Mouse (Mus musculus) limb, embryonic 14.5 days (tissue): Measurements from ENCODE around the gene Rbm6. TPM values are rescaled to one million over a fixed set of nuclear protein-coding genes. Genes with fewer than 3 reads are reported as not detected.

Source experiments
- ATAC-seq: fragments of 200-750 bp; cut with Nextera tagmentation; 2 replicates; pipeline ENCODE4 v1.8.0; 2017; ENCODE audit warnings: low read depth, moderate number of reproducible peaks, moderate TSS enrichment; ENCODE audit not compliant: low FRiP score
- DNase-seq: peaks from one replicate; pipeline ENCODE4 v3.0.0-alpha.2; 2015; ENCODE audit warnings: low spot score
- H3K27ac ChIP-seq: fragments of 300-500 bp; sonication (generic); replicated peaks from 2 replicates; pipeline ENCODE4 v1.5.1; 2014; ENCODE audit warnings: low read depth, mild to moderate bottlenecking, low read length, moderate library complexity, mixed read lengths
- H3K27me3 ChIP-seq: fragments of 300-500 bp; sonication (generic); 2 replicates; pipeline ENCODE4 v1.6.1; 2014; ENCODE audit warnings: low read length, mixed read lengths; ENCODE audit not compliant: control insufficient read depth, insufficient read depth
- H3K36me3 ChIP-seq: fragments of 300-500 bp; sonication (generic); 2 replicates; pipeline ENCODE4 v1.6.1; 2014; ENCODE audit warnings: mild to moderate bottlenecking, low read length, moderate library complexity, mixed read lengths; ENCODE audit not compliant: control insufficient read depth, insufficient read depth
- H3K4me1 ChIP-seq: fragments of 300-500 bp; sonication (generic); 2 replicates; pipeline ENCODE4 v1.6.1; 2014; ENCODE audit warnings: antibody characterized with exemption, low read length, mixed read lengths; ENCODE audit not compliant: control insufficient read depth, insufficient read depth
- H3K4me2 ChIP-seq: fragments of 300-500 bp; sonication (generic); replicated peaks from 2 replicates; pipeline ENCODE4 v1.6.1; 2014; ENCODE audit warnings: low read depth, mild to moderate bottlenecking, low read length, moderate library complexity; ENCODE audit not compliant: severe bottlenecking
- H3K4me3 ChIP-seq: fragments of 300-500 bp; sonication (generic); replicated peaks from 2 replicates; pipeline ENCODE4 v1.5.1; 2014; ENCODE audit warnings: low read length
- H3K9ac ChIP-seq: fragments of 300-500 bp; sonication (generic); 2 replicates; pipeline ENCODE4 v1.6.1; 2014; ENCODE audit warnings: mild to moderate bottlenecking, low read depth, low read length, moderate library complexity; ENCODE audit not compliant: severe bottlenecking
- H3K9me3 ChIP-seq: fragments of 300-500 bp; sonication (generic); 2 replicates; pipeline ENCODE4 v1.6.1; 2016; ENCODE audit warnings: low read length; ENCODE audit not compliant: control insufficient read depth
- POLR2A ChIP-seq: fragments of 200-500 bp; IDR thresholded peaks from 2 replicates; pipeline ENCODE4 v1.8.0; 2012; ENCODE audit warnings: inconsistent platforms, mild to moderate bottlenecking, moderate library complexity, borderline replicate concordance; ENCODE audit not compliant: insufficient read depth, insufficient read length; ENCODE audit errors: extremely low read depth
- WGBS: fragments of 180-500 bp; shearing (Covaris S2); extraction: QIAGEN DNeasy Blood & Tissue Kit; methylation state at CpG from one replicate; pipeline ENCODE4 v1.1.7; 2014; 5-methylcytosine and 5-hydroxymethylcytosine counted together
- polyA plus RNA-seq, 2 experiments: library from polyadenylated mRNA; depleted of rRNA in 1 of 2; stranded (reverse) in 1 of 2; unstranded in 1 of 2; fragments of >200 nt; fragmentation: Nextera tagmentation in 1 of 2; extraction: Ambion mirVana in 1 of 2; gene quantifications; 2 replicates each; pipeline versions ENCODE4 v1.2.1 to v1.2.3; 2012 to 2014

Rbm6 gene
- polyA plus RNA-seq, 2 experiments = 56.1 to 68.2 TPM

DNA sequence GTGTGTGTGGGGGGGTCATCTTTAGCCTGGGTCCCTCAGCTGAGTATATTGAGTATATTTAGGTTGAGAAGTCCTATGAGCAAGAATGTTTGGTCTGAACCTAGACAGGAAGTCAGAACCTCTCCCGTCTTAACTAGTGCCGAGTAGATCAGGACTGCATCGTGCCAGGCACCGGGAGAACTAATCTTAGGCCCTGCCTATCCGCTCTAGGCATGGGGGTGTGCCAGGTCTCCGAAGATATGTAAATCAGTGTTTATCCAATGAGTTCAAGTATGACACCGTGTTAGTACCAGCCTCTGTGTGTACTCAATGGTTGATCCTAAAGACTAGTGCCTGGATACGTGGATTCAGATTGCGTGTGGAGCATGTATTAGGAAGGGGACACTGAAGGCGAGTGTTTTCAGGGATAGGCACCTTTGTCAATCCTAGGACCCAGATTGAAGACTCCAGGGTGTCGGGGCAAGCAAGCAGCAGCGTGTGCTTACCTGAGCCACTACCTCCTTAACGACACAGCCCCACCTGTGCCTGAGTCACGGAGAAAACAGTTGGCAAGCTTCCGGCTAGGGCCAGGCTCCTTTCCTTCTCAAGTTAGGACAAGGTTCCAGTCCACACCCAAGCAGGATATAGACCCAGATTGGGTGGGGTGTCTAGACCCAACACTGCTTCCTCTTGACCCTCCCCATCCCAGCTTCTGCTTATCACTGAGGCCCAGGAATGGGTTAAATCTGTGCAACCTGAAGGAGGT lies 37.2 kb upstream of the Rbm6 start:
- Histone ChIP-seq H3K4me2 (no peak overlapping the region), H3K9ac (no peak overlapping the region), H3K9me3 (no peaks in the 10 kb centered on the region), H3K27me3 (no peaks in the 10 kb centered on the region), H3K27ac (no peak overlapping the region), H3K4me3 (no peak overlapping the region), H3K4me1 (peaks cover 33% of the 10 kb centered on the region), H3K36me3 (0 out of 2 replicates have a peak, but pooled peaks cover 4% of the 10 kb centered on the region)
- ATAC-seq (no peak), DNase-seq (no peak)
- WGBS = 85% methylated on average over 15 of the region's 15 CpGs
- TF ChIP-seq POLR2A = no peak

GRCm38 (mm10) chr9:107908410-107909158 lies 35.5 kb upstream of the Rbm6 start:
- peak overlapping the region; percentile 26; the same call in 1 of the 2 replicates for H3K9ac ChIP-seq
- ATAC-seq = no peak
- peak overlapping the region; percentile 43 for H3K4me3 ChIP-seq
- no peaks in the 10 kb centered on the region for H3K27me3 ChIP-seq
- H3K4me1 ChIP-seq = peaks cover 33% of the 10 kb centered on the region
- DNase-seq = peak; percentile 20
- no peaks in the 10 kb centered on the region for H3K9me3 ChIP-seq
- 37% methylated on average over 18 of the region's 18 CpGs for WGBS
- TF ChIP-seq POLR2A = no peak
- peak overlapping the region; percentile 74 for H3K4me2 ChIP-seq
- no peaks in the 10 kb centered on the region for H3K36me3 ChIP-seq
- H3K27ac ChIP-seq = no peak overlapping the region

GRCm38 (mm10) chr9:107907801-107908120 lies 34.7 kb upstream of the Rbm6 start:
- H3K4me3 ChIP-seq = peak overlapping the region; percentile 43
- DNase-seq (no peak), ATAC-seq (no peak)
- TF ChIP-seq POLR2A = no peak
- 73% methylated on average over 14 of the region's 14 CpGs for WGBS
- peaks cover 33% of the 10 kb centered on the region for H3K4me1 ChIP-seq
- H3K36me3 ChIP-seq = 0 out of 2 replicates have a peak, but pooled peaks cover 1% of the 10 kb centered on the region
- peak overlapping the region; percentile 25; the same call in 1 of the 2 replicates for H3K9ac ChIP-seq
- no peak overlapping the region for H3K27ac ChIP-seq
- no peaks in the 10 kb centered on the region for H3K27me3 ChIP-seq
- H3K9me3 ChIP-seq = no peaks in the 10 kb centered on the region
- H3K4me2 ChIP-seq = peak overlapping the region; percentile 74

DNA sequence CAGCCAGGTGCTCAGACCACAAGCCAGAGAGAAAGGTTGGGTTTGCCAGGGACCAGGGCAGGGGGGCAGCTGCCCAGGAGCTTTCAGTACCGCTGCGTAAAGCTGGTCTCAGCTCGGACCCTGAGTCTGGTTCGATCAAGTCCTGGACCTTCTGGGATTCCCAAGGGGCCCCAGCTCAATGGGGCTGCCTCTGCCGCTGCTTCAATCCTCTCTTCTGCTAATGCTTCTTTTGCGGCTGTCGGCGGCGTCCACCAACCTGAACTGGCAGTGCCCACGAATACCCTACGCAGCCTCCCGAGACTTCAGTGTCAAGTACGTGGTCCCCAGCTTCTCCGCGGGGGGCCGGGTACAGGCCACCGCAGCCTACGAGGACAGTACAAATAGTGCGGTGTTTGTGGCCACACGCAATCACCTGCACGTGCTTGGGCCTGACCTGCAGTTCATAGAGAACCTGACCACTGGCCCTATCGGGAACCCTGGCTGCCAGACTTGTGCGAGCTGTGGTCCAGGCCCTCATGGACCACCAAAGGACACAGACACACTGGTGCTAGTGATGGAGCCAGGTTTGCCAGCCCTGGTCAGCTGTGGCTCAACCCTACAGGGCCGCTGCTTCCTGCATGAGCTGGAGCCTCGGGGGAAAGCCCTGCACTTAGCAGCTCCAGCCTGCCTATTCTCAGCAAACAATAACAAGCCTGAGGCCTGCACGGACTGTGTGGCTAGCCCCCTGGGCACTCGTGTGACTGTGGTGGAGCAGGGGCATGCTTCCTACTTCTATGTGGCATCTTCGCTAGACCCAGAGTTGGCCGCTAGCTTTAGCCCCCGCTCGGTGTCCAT lies 34.1 kb upstream of the Rbm6 start:
- H3K4me1 ChIP-seq = peaks cover 33% of the 10 kb centered on the region
- no peak for TF ChIP-seq POLR2A

More for the DNA sequence above, 34.1 kb upstream of the Rbm6 start:
- Histone ChIP-seq H3K36me3 (0 out of 2 replicates have a peak, but pooled peaks cover 7% of the 10 kb centered on the region), H3K9me3 (no peaks in the 10 kb centered on the region), H3K27ac (peak overlapping the region; percentile 39; the same call in 1 of the 2 replicates), H3K4me2 (peak overlapping the region; percentile 74), H3K9ac (peak overlapping the region; percentile 52), H3K27me3 (no peaks in the 10 kb centered on the region), H3K4me3 (peak overlapping the region; percentile 43)
- no peak; the same call in 1 of the 2 replicates for ATAC-seq
- 48% methylated on average over 31 of the region's 31 CpGs for WGBS
- no peak for DNase-seq
